Mouse (Mus musculus) liver, embryonic 11.5 days (tissue): ENCODE results near the gene Gle1. TPM values are rescaled to one million over a fixed set of nuclear protein-coding genes. Genes with fewer than 3 reads are reported as not detected.

Experiments
- ATAC-seq: fragments of 200-750 bp; cut with Nextera tagmentation; replicated peaks from 2 replicates; pipeline ENCODE4 v1.8.0; 2017; ENCODE audit warnings: moderate number of reproducible peaks, mild to moderate bottlenecking, moderate TSS enrichment, moderate library complexity; ENCODE audit not compliant: low FRiP score
- DNase-seq: peaks from one replicate; pipeline ENCODE4 v3.0.0-alpha.2; 2017; ENCODE audit warnings: low spot score
- H3K27ac ChIP-seq: fragments of 300-500 bp; sonication (generic); 2 replicates; pipeline ENCODE4 v1.5.1; 2014; ENCODE audit warnings: mild to moderate bottlenecking, low read depth, low read length, control low read depth
- H3K27me3 ChIP-seq: fragments of 300-500 bp; sonication (generic); replicated peaks from 2 replicates; pipeline ENCODE4 v1.6.1; 2014; ENCODE audit warnings: low read length, mixed read lengths; ENCODE audit not compliant: control insufficient read depth, insufficient read depth
- H3K36me3 ChIP-seq: fragments of 300-500 bp; sonication (generic); 2 replicates; pipeline ENCODE4 v1.6.1; 2014; ENCODE audit warnings: mild to moderate bottlenecking, low read length, moderate library complexity, mixed read lengths; ENCODE audit not compliant: control insufficient read depth, insufficient read depth
- H3K4me1 ChIP-seq: fragments of 300-500 bp; sonication (generic); replicated peaks from 2 replicates; pipeline ENCODE4 v1.6.1; 2014; ENCODE audit warnings: low read length, mixed read lengths; ENCODE audit not compliant: control insufficient read depth, insufficient read depth
- H3K4me2 ChIP-seq: fragments of 300-500 bp; sonication (generic); 2 replicates; pipeline ENCODE4 v1.6.1; 2014; ENCODE audit warnings: mild to moderate bottlenecking, control low read depth, moderate library complexity
- H3K4me3 ChIP-seq: fragments of 300-500 bp; sonication (generic); 2 replicates; pipeline ENCODE4 v1.5.1; 2014; ENCODE audit warnings: low read depth, low read length, control low read depth
- H3K9ac ChIP-seq: fragments of 300-500 bp; sonication (generic); 2 replicates; pipeline ENCODE4 v1.6.1; 2014; ENCODE audit warnings: low read depth, low read length, control low read depth
- H3K9me3 ChIP-seq: fragments of 300-500 bp; sonication (generic); 2 replicates; pipeline ENCODE4 v1.6.1; 2016; ENCODE audit warnings: low read length, inconsistent platforms, mixed read lengths; ENCODE audit not compliant: control insufficient read depth
- WGBS: fragments of 180-500 bp; shearing (Covaris S2); extraction: QIAGEN DNeasy Blood & Tissue Kit; methylation state at CpG from one replicate; pipeline ENCODE4 v1.1.7; 2014; 5-methylcytosine and 5-hydroxymethylcytosine counted together
- polyA plus RNA-seq: library from polyadenylated mRNA; unstranded; fragments of >200 nt; fragmentation: Nextera tagmentation; extraction: Ambion mirVana; gene quantifications from 2 replicates; pipeline ENCODE4 v1.2.1, GENCODE M21; 2014

The Gle1 gene
- polyA plus RNA-seq, 1 experiment from 2014 or later, result 58.0 TPM

DNA sequence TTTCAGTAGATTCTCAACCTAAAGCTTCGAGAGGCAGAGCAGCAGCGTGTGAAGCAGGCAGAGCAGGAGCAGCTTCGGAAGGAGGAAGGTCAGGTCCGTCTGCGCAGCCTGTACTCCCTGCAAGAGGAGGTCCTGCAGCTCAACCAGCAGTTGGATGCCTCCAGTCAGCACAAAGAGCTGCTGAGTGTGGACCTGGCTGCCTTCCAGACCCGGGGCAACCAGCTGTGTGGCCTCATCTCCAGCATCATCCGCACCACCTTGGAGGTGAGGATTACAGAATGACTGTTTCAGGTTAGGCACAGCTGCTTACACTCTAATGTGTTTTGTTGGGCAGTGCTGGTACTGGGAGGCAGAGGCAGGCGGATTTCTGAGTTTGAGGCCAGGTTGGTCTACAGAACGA is 4.8 kb downstream of the Gle1 start:
- no peak overlapping the region for H3K27ac ChIP-seq
- H3K4me1 ChIP-seq, result peaks cover 4% of the 10 kb centered on the region
- peaks cover 19% of the 10 kb centered on the region for H3K36me3 ChIP-seq
- DNase-seq, result no peak
- no peak for ATAC-seq
- 89% methylated on average over 9 of the region's 9 CpGs for WGBS
- no peak overlapping the region for H3K9ac ChIP-seq
- H3K4me2 ChIP-seq, result no peak overlapping the region
- no peak overlapping the region for H3K4me3 ChIP-seq
- H3K27me3 ChIP-seq, result no peaks in the 10 kb centered on the region
- H3K9me3 ChIP-seq, result no peaks in the 10 kb centered on the region

DNA sequence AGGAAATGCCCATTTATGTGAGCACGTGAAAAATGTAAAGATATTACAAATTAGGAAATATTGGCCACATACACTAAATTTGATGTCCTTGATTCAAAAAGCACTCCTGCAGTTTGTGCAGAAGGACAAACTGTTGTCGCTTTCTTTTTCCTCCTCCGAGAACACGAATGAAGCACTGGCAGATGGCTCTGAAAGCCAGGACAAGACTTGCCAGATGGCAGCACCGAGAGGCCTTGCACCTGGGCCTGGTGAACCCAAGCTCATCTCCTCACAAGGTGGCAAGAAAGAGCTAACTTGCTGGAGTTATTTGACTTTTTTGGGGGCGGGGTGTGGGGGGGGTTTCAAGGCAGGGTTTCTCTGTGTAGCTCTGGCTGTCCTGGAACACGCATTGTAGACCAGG is 5.6 kb downstream of the Gle1 start:
- peaks cover 4% of the 10 kb centered on the region for H3K4me1 ChIP-seq
- 88% methylated on average over 7 of the region's 7 CpGs for WGBS
- H3K4me3 ChIP-seq, result no peak overlapping the region
- DNase-seq (no peak), ATAC-seq (no peak)
- no peak overlapping the region for H3K9ac ChIP-seq
- H3K4me2 ChIP-seq, result no peak overlapping the region
- H3K9me3 ChIP-seq, result no peaks in the 10 kb centered on the region
- H3K27ac ChIP-seq, result no peak overlapping the region
- no peaks in the 10 kb centered on the region for H3K27me3 ChIP-seq
- H3K36me3 ChIP-seq, result peaks cover 22% of the 10 kb centered on the region

DNA sequence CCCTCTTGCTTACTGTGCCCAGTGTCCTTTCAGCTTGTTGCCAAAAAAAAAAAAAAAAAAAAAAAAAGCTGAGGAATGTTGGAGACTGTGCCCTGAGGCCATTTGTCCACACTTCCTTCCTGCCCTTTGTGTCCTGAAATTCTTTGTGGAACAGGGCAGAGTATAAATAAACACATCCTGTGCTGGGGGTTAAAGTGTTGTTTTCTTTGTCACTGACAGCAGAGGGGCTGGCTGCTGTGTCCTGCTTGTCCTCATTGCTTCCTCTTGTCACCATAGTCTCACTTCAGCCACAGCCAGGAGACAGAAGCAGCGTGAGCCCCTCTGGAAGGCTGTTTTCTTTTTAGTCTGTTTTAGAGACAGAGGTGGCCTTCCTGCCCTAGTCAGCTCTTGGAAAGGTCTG is 9.5 kb downstream of the Gle1 start:
- no peaks in the 10 kb centered on the region for H3K9me3 ChIP-seq
- no peaks in the 10 kb centered on the region for H3K4me1 ChIP-seq
- H3K27me3 ChIP-seq, result no peaks in the 10 kb centered on the region
- DNase-seq (no peak), ATAC-seq (no peak)
- H3K27ac ChIP-seq, result peak overlapping the region; percentile 62; the same call in 1 of the 2 replicates
- no peak overlapping the region for H3K9ac ChIP-seq
- no peak overlapping the region for H3K4me3 ChIP-seq
- no peak overlapping the region for H3K4me2 ChIP-seq
- 59% methylated on average over 1 of the region's 1 CpGs for WGBS
- H3K36me3 ChIP-seq, result peaks cover 38% of the 10 kb centered on the region

DNA sequence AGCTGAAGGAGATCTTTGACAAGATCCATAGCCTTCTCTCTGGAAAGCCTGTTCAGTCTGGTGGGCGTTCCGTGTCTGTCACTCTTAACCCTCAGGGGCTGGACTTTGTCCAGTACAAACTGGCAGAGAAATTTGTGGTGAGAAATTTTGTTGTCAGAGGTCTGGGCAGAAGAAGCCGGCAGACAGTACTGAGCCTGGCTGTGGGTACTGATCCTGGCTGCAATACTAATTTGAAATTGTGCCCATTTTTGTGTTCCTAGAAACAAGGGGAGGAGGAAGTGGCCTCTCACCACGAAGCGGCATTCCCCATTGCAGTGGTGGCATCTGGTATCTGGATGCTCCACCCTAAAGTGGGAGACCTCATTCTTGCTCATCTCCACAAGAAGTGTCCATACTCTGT is 13.7 kb downstream of the Gle1 start:
- no peaks in the 10 kb centered on the region for H3K9me3 ChIP-seq
- H3K36me3 ChIP-seq, result peaks cover 32% of the 10 kb centered on the region
- no peak for ATAC-seq
- no peaks in the 10 kb centered on the region for H3K27me3 ChIP-seq
- DNase-seq, result no peak
- H3K4me2 ChIP-seq, result no peak overlapping the region
- no peak overlapping the region for H3K9ac ChIP-seq
- H3K27ac ChIP-seq, result no peak overlapping the region
- 90% methylated on average over 5 of the region's 5 CpGs for WGBS
- H3K4me3 ChIP-seq, result no peak overlapping the region
- no peaks in the 10 kb centered on the region for H3K4me1 ChIP-seq

DNA sequence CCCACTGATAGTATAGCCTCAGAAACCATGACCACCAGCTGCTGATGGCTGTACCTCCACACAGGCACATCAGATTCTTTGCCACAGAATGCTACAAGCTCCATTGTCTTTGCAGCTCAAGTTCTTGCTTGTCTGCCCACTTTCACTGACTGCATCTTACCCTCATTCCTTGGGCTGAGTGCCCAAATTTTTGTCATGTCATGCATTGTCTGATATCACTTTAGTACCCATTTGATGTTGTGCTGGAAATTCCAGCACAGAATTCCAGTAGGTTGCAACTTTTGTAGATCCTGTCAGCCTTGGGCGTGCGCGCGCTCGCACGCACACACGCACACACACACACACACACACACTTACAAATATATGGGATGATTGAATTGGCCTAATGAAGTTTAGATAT is 26.0 kb downstream of the Gle1 start:
- H3K27ac ChIP-seq, result no peak overlapping the region
- ATAC-seq, result no peak
- H3K4me2 ChIP-seq, result no peak overlapping the region
- peaks cover 3% of the 10 kb centered on the region; the same call in 1 of the 2 replicates for H3K4me1 ChIP-seq
- H3K9me3 ChIP-seq, result no peaks in the 10 kb centered on the region
- peaks cover 22% of the 10 kb centered on the region for H3K27me3 ChIP-seq
- WGBS, result 98% methylated on average over 7 of the region's 7 CpGs
- H3K9ac ChIP-seq, result no peak overlapping the region
- H3K36me3 ChIP-seq, result peaks cover 12% of the 10 kb centered on the region
- no peak overlapping the region for H3K4me3 ChIP-seq
- DNase-seq, result no peak

DNA sequence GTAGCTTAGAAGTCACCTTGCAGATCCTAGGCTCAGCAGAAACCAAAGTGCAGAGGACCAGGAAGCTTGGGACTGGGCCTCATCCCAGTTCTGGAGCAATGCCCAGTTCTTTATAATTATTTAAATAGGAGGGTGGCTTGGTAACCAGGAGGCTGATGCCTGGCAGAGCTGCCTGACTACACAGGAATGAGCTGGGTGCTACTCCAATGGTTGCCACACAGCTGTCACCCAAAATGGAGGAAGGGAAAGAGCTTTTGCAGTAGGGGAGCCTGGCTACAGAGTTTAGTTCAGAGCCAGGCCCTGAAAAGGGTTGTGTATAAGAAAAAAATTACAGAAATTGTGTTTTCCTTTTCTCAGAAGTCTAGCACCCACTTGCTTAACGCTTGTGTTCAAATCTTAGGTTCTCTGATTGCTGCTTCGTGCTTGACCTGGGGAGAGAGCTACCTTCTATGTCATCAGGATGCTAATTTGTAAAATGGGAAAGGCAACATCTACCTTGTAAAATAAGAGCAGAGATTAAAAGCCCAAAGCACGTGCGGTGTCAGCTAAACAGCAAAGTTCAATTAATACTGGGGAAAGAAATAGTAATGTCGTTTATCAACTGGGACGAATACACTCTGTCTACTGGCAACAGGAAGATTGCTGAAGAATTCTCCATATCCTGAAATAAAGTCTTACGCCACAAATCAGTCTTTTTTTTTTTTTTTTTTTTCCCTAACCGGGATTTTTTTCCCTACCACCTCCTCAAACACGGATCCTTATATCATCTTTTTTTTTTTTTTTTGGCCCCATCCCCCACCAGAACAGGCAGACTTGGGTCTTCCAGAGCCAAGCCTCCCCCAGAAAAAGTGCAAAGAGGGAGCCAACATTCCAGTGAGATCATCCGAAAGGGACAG is 29.4 kb downstream of the Gle1 start:
- Histone ChIP-seq H3K36me3 (no peaks in the 10 kb centered on the region), H3K4me3 (peak overlapping the region; percentile 85), H3K9me3 (no peaks in the 10 kb centered on the region), H3K4me2 (peak overlapping the region; percentile 89), H3K4me1 (peaks cover 6% of the 10 kb centered on the region; the same call in 1 of the 2 replicates), H3K27me3 (peaks cover 37% of the 10 kb centered on the region), H3K27ac (peak overlapping the region; percentile 11; the same call in 1 of the 2 replicates), H3K9ac (peak overlapping the region; percentile 49)
- ATAC-seq (no peak), DNase-seq (no peak)
- WGBS, result 17% methylated on average over 10 of the region's 10 CpGs

DNA sequence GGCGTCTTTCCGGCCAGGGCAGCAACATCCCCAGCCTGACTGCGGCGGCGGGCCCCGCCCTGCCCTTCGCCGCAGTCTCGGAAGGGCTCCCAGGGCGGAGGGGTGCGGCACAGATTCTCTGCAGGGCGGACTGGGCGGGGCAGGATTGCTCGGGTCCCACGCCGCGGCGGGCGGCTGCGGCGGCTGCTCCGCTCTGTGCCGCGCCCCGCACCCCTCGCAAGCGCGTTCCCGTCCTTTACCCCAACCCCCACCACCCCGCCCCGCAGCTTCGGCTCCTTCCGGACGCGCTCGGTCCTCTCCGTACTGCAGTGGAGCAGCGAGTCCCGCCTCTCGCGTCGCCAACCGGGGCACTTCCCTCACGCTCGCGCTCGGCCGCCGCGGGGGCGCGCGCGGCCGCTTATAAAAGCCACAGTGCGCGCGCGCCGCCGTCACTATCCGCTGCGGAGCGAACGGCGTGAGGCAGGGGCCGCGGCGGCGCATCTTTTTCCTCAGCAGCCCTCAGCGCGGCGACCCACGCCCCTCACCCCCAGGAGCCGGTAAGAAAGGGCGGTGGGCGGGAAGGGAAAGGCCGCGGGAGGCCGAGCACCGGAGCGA is 30.1 kb downstream of the Gle1 start, which contains the start of gene Sptan1:
Gene Sptan1, plus strand, starts transcription at position 311 of the 594 bp plus-strand sequence.
- Histone ChIP-seq H3K27ac (peak within 1 kb of the TSS; percentile 78), H3K27me3 (peaks cover 37% of the 10 kb centered on the region), H3K4me1 (peaks cover 6% of the 10 kb centered on the region; the same call in 1 of the 2 replicates), H3K9ac (peak within 1 kb of the TSS; percentile 78), H3K9me3 (no peaks in the 10 kb centered on the region), H3K36me3 (no peaks in the 10 kb centered on the region), H3K4me2 (peak within 1 kb of the TSS; percentile 89), H3K4me3 (peak within 1 kb of the TSS; percentile 85)
- WGBS, result under 1% methylated on average over 77 of the region's 82 CpGs
- DNase-seq (peak; percentile 88), ATAC-seq (peak; percentile 92)

DNA sequence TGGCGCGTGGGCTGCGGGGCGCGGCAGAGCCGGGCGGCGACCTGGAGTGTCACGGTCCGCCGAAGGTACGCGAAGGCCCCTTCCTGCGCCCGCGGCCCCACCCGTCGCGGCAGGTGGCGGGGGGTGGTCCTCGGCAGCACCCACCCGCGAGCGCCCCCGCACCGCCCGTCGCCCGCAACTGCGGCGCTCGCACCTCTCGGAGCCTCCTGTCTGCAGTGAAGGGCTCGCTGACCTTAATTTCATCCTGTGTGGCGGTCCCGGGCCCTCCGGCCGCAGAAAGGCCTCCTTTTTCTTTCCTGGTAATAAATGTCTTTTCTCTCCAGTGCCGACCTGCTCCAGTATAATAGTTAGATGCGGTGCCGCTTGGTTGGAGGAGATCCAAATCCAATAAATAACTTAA is 30.7 kb downstream of the Gle1 start:
- H3K4me1 ChIP-seq, result peaks cover 6% of the 10 kb centered on the region; the same call in 1 of the 2 replicates
- DNase-seq (peak; percentile 37), ATAC-seq (no peak)

More for the DNA sequence above, 30.7 kb downstream of the Gle1 start:
- Histone ChIP-seq H3K9me3 (no peaks in the 10 kb centered on the region), H3K4me3 (peak overlapping the region; percentile 85), H3K36me3 (no peaks in the 10 kb centered on the region), H3K27ac (peak overlapping the region; percentile 78), H3K9ac (peak overlapping the region; percentile 78), H3K27me3 (peaks cover 37% of the 10 kb centered on the region), H3K4me2 (peak overlapping the region; percentile 89)
- under 1% methylated on average over 39 of the region's 41 CpGs for WGBS
